Mouse (Mus musculus) left cerebral cortex, postnatal 14 days (tissue): Measurements from ENCODE around the gene Tia1. TPM values are rescaled to one million over a fixed set of nuclear protein-coding genes. Genes with fewer than 3 reads are reported as not detected.

Source experiments
- DNase-seq, 2 experiments: peaks; one replicate each; pipeline ENCODE4 v3.0.0; 2021 to 2022; ENCODE audit warnings: low spot score in 2 of 2, mixed read lengths in 1 of 2
- intact Hi-C: fragments of 180-260 bp; cut with DNase I; formaldehyde crosslinking; loops from one replicate; pipeline ENCODE4 v1.15.1; 2025
- total RNA-seq, 2 experiments: library from RNA; stranded (reverse); gene quantifications; 2 replicates each; pipeline ENCODE4 v1.2.3; 2021

The Tia1 gene
- total RNA-seq, 2 experiments from 2014 or later, result 106 to 107 TPM

DNA sequence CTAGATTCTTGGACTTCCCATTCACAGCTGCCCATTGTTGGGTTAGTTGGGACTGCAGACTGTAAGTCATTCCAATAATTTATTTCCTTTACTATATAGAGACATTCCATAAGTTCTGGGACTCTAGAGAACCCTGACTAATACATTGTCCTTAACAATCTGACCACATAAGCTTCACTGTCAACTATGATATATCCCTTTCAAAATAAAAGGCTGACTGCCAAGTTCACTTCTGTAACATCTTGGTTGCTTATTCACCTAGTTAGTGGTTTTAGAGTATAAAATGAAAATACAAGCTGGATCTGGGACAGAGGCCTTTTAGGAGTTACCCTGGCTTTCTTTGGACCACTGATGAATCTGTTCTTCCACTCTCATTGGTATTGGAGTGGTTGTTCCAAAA is 21.5 kb upstream of the Tia1 start:
- no peak for DNase-seq
- intact Hi-C loops, result no loop called here

DNA sequence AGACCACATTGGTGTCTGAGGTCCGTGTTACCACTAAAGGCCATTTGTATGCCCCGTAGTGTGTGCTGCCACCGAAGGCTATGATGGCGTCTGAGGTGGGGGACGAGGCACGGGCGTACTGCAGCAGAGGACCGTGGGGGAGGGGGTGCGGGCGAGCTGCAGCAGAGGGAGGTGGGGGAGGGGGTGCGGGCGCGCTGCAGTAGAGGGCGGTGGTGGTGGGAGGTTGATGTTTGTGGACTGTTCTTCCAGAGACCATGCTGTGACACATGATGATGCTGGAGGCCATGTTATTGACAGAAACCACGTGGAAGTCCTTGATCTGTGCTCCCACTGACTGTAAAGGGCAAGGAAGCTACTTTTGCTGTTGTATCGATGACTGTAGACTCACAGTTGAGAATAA is 20.6 kb upstream of the Tia1 start:
- intact Hi-C loops, result no loop called here
- no peak for DNase-seq

DNA sequence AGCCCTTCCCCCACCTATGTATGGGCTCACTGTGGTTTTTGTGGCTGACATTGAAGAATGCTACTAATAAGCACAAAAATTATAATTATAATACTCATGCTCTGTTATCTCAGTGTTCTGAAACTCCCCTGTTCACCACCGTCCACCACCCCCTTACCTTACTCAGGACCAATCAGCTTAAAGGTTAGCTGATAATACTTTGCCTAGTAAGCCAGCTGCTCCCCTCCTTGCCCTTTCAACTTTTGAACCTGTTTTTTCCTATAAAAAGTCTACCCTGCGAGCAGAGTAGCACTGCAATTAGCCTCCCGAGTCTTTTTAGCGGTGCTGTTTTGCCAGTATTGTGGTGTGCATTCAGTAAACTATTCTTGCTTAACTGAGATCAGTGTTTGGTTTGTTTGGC is 19.3 kb upstream of the Tia1 start:
- DNase-seq, result no peak
- intact Hi-C loops, result no loop called here

DNA sequence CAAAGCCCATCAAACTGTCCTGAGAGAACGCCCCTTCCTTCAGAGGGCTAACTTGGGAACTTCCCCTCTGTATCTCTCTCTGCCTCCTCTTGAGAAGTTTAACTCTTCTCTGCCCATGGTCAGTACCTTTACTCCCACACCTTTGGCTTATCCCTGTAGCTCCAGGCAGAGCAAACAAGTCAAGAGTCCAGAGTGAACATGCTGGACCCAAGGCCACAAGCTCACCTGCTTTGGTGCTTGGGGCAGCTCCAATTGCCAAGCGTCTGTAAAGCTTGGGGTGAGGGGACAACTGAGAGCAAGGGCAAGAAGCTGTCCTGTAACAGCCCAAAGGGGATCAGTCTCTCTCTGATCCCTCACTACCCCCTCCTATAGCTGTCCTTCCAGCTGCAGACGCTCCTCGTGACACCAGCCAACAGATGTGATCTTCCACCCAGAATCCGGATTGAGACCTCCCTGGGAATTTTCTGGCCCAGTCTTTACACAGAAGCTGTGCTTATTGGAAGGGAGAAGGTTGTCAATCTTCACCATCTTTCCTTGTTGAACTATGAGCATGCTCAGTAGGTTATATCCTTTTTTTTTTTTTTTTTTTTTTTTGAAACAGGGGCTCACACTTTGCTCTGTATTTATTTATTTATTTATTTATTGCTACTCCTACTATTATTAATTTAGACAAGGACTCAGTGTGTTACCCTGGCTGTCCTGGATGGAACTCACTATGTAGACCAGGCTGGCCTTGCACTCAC is 18.5 kb upstream of the Tia1 start:
- DNase-seq, result no peak
- intact Hi-C loops, result no loop called here

DNA sequence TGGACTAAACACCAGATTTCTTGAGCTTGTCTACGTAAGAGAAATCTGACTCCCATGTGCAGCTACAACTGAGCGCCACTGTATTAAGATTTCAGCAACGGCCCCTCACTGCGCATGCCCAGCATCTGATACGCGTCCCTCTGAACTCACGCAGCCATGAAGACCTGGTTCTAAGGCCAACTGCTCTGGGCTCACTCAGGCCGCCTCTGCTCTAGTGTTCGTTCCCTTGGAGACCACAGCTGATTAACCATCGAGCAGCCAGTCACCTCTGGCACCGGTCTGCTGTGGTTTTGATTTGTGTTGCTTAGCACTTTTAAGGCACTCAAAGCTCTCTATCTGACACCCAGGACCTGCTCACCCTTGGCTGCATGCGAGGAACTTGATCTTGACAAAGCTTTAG is 16.7 kb upstream of the Tia1 start:
- intact Hi-C loops, result no loop called here
- no peak for DNase-seq

DNA sequence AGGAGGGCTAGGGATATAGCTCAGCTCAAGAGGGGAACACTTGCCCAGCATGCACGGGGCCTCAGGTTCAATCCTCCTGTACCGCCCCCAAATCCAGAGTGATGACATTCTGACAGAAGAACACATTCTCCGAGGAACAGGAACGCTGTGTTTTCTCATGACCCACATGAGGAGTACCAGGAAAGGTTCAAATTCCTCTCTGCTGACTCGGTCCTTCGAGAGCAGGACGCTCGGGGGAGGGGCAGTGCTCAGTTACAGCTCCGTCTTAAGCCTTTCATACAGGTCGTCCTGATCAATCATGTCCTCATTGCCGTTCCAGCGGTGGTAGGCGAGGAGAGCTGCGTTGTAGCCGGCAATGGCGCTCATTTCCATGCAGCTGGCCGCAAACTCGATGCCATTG is 15.6 kb upstream of the Tia1 start:
- DNase-seq, result no peak
- intact Hi-C loops, result no loop called here

DNA sequence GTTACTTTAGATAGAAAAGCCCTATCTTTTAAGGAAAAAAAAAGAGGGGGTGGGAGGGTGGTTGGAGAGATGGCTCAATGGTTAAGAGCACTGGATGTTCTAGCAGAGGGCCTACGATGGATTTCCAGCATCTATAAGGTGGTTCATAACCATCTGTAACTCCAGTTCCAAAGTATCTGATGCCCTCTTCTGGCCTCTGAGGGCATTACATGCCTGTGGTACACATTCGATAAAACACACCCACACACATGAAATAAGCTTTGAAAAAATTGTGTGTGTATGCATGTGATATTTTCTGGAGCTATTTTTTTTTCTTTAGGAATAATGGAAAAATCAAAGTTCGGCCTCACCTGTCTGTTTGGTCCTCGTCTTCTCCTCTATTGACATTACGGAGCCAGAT is 12.7 kb upstream of the Tia1 start:
- intact Hi-C loops, result no loop called here
- DNase-seq, result no peak

DNA sequence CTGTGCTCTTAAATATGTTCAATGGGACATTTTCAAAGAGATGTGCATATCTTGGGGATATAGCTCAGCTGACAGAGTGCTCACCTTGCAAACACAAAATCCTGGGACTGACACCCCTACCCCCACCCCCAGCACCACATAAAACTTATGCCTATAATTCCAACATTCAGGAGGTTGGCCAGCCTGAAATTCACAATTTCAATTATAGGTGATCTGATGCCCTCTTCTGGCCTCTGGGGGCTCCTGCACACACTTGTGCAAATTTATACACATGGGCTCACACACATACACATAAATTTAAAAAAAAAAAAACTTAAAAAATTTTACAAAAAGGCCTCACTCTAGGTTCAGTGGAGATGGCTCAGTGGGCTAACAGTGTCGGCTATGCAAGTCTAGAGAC is 10.8 kb upstream of the Tia1 start:
- DNase-seq, result no peak
- intact Hi-C loops, result no loop called here

DNA sequence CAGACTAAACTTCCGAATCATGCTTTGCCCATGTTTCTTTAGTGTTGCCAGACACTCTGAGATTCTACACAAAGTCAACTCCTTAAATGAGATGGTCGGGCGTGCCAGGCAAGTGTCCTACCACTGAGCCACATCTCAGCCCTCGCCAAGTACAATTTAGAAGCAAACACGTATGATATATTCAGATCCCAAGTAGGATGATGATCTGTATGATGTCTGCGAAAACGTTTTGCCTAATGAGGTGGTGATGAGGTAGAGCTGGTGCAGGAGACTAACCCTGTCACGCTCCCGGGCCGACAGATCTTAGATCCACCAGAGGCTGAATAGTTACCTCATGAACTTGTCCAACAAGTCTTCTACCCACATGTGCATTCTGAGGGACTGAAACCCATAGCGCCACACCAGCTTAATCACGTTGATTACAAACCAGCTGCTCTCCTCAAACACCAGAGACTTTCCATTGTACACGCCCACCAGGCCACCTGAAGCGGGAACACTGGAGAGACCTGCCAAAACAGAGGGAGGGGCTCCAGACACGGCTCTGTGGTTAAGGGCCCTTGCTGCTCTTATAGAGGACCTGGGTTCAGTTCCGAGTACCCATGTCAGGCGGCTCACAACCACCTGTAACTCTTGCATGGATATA is 9.8 kb upstream of the Tia1 start:
- DNase-seq, result no peak
- intact Hi-C loops, result no loop called here

DNA sequence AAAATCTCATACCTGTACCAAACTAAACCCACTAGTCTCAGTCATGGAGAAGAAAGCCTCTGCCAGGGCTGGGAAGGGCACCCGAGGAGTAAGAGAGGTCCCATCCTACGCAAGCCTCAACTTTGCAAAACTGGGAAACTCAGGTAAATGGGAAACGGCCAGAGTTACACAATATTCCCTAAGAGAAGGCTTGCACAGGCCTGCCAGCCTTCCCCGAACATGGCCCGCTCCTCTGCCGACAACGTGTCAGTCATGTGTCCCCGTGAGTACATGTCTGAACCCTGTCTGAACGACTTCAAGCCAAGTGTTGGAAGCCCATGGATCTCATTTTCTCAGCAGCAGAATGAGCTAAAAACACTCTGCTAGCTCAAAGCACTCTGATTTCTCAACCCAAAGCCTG is 9.0 kb upstream of the Tia1 start:
- intact Hi-C loops, result no loop called here

DNA sequence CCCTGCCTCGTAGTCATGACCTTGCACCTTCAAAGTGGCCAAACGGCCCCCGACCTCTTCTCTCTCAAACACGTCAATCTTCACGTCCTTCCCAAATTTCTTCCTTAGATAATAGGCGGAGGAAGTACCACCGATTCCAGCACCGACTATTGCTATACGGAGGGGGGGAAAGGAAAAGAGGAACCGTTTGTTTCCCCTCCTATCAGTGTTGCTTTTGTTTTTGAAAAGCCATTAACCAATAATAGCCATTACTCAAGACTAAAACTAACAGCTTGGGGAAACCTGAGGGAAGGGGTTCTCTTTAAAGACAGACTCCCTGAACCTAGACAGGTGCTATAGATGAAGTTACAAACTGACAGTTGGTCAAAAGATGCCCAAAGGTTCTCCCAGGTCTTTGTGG is 8.1 kb upstream of the Tia1 start:
- no peak for DNase-seq
- intact Hi-C loops, result no loop called here

More for the DNA sequence above, 9.0 kb upstream of the Tia1 start:
- no peak for DNase-seq

DNA sequence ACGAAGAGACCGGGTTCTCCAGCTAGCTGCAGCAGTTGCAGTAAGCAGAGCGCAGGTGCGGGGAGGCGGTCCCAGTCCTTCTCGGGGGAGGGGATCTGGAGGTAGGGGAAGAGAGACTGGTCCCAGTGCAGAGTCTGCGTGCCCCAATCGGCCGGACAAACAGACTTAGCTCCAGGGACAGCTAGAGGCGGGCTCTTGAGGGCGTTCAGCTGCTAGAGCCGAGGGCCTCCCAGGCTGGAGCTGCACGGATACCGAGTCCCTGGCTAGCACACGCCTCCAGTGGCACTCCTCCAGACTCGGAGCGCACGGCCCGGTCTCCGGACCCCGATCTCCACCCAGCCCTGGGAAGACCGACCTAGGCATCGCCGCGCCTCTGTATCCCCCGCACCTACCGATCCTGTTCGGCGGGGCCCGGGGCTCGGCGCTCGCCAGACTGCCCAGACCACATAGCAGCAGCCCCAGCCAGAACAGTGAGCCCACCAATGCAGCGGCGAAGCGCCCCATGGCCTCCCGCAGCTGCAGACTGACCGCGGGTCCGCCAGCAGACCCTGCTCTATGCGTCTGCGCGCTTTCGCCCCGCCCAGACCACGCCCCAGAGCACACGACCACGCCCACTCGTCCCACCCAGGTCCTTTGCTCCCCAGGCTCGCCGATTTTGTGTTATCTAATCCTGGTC is 7.3 kb upstream of the Tia1 start, which contains the start of gene Pcyox1:
Gene Pcyox1, minus strand, starts transcription at position 574 of the 676 bp plus-strand sequence.
- peak; percentile 77 to 82 for DNase-seq
- intact Hi-C loops, result no loop called here

DNA sequence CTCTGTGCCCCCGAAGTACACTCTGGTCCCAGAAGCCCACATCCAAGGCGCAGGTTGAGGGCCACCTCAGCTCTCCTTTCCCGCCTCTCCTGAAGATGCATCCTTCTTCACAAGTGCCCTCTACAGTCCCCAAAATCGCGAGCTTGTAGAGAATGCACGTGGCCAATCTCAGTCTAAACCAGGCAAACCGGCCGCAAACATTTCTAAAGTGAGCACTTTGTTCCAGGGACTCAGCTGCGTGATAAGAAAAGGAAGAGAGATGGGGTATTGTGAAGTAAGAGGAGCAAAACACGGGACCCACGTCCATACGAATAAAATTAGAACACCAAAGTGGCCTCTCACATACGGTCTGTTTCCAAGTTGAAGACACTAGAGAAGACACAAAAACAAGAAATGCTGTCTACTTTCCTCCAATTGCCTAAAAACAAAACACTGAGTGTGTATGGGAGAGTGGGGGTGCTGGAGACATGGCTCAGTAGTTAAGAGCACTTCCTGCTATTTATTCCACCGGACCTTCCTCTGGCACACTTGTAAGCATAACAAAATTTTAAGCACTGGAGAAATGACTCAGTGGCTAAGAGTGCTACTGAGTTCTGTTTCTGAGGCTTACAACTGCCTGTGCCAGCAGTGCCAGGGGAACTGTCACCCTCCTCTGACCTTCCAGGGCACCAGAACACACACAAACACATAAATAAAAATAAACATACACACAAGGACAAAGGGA is 6.6 kb upstream of the Tia1 start:
- intact Hi-C loops, result no loop called here
- DNase-seq, result no peak

DNA sequence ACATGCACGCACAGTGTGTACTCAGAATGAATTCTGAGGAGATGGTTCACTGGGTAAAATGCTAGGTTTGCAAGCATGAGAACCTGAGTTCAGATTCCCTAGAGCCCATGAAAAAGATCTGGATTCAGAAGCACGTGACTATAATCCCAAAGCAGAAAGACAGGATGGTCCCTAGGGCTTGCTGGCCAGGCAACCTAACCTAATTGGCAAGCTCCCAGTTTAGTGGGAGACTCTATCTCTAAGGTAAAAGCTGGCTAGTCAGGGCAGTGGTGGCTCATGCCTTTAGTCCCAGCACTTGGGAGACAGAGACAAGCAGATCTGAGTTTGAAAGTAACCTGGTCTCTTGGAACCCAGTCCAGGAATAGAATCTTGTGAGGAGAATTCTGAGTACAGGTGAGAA is 5.0 kb upstream of the Tia1 start:
- no peak for DNase-seq
- intact Hi-C loops, result no loop called here

DNA sequence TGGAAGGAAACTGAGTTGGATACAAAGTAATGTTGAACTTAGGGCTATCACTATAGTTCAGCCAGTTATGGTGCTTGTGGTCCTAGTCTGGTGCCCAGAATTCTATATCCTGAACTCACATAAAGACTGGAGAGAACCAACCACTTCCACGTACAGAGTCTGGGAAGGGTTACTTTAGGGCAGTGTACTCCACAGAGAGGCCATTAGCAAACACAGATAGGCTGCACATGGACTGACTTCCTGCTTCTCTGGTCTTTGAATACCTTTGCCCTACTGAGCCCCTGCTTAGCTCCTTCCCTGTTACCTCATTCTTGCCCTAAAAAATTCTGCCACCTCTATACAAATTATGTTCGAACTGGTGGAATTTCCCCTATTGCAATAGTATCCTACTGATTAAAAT is 4.0 kb upstream of the Tia1 start:
- DNase-seq, result no peak
- intact Hi-C loops, result no loop called here

DNA sequence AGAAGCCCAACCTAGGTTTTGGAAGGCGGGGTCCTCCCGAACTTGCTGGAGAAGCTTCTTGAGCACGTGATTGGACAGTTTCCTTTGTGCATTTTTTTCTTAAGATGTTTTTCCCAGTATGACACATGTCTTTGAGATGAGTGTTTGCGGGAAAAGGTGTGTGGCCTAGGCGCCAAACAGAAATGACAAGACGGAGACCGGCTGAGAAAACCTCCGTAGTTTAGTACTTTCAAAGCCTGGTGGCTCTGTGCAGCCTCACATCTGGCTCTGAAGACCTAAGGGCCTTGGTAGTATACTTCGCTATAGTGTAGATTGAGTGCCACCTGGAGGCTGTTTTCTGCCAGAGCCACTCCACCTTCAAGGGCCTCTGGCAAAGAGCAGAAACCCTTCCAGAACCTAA is 3.0 kb upstream of the Tia1 start:
- peak; percentile 69 for DNase-seq
- intact Hi-C loops, result no loop called here

DNA sequence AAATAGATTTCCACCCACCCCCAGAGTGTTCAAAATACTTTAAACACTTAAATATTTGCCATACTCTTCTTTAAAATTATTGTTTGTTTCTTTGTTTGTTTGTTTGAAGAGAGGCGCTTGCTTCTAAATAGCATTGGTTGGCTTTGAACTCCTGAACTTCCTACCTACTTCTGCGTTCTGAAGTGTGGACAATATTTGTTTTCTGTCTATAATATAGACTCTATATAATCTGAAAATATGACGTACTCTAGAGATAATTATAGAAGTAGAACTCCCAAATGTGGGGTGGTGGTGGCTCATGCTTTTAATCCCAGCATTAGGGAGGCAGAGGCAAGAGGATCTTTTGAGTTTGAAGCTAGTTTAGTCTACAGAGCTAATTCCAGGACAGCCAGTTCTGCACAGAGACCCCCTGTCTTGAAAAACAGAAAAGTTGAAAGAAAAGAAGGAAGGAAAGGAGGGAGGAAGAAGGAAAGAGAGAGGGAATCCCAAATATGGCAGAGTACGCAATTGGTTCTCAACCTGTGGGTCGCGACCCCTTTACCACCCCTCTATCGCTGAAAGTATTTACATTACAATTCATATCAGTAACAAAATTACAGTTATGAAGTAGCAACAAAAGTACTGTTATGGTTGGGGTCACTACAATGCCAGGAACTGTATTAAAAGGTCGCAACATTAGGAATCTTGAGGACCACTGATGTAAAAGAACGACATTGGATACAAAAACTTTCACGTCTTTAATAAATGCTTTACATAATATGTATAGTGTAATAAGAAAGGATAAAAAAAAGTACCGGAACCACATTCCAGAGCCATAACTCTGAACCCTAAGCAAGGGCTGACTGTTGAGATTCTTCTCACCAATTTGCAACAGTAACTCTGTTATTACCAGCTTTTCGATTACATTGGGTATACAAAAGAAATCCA is 1.1 kb upstream of the Tia1 start:
- DNase-seq, result no peak
- intact Hi-C loops, result no loop called here

DNA sequence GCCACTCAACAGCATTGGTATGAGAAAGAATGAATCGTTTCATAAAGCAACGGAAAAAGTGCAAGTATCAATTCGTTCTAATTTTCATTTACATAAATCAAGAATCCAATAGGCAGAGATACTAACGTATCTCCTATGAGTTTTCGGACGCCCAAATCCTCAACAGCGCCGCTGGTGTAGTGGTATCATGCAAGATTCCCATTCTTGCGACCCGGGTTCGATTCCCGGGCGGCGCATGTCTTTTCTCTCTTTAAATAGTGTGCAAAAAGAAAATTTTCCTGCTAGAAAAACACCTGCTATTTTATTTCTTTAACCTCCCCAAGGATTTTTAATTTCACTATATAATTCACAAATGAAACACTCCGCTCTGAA is 305 bp upstream of the Tia1 start:
- intact Hi-C loops, result no loop called here
- DNase-seq, result peak; percentile 92 to 96

DNA sequence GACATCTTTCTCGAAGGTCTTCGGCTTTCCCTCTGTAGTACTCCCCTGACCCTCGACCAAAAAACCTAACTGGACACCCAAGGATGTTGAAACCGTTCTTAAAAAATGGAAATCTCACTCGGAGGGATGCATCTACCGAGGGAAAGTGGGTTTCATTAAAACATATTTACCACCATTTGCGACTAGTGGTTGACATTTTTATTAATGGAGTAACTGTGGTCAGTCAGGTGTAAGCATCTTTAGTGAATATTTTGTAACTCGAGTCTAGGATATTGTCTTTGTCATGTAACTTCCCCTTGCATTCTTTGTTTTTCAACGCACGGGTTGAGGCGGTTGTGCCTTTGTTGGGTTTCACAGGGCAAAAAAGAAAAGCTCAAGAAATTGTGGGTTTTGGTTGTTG is 977 bp downstream of the Tia1 start:
- DNase-seq, result no peak
- intact Hi-C loops, result no loop called here
